Mouse (Mus musculus): ENCODE results near the gene Plcd1.

Plcd1 gene

GRCm38 (mm10) chr9:119025263-119025662, 68.0 kb downstream of the Plcd1 start:
- no peak for DNase-seq (ENCODE audit: low read depth)

- DNase-seq (ENCODE audit: low read depth) = no peak
Measured at GRCm38 (mm10) chr9:119021731-119022130, 71.6 kb downstream of the Plcd1 start.
